Mouse (Mus musculus): Measurements from ENCODE around the gene Unc13c. TPM values are rescaled to one million over a fixed set of nuclear protein-coding genes. Genes with fewer than 3 reads are reported as not detected.
A peak's percentile ranks its signal among the peaks of the same experiment; 100 is the strongest.

Gene Unc13c
- polyA plus RNA-seq, 1 experiment from 2014 or later: 3.3 TPM

DNA sequence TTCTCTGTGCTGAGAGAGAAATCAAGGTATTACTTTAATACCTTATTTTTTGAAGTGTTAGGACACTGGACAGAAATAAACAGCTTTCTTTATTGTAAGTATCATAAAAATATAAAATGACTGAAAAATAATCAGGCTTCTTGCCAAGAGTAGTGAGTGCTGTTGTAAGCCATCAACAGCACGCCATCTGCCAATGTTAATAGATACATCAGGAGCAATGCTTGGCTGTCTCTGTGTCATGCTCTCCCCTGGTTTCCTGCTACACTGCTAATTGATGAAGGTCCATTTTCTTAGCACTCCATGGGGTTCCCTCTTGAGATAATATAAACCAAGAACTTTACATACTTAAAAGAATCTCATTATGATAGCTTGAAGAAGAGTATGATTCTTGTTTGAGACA lies 217.4 kb downstream of the Unc13c start:
- no peak for ATAC-seq (ENCODE audit: insufficient number of reproducible peaks, insufficient read depth, low FRiP score, low read depth)
- H3K36me3 ChIP-seq (ENCODE audit: control insufficient read depth, insufficient read depth, low read length): no peaks in the 10 kb centered on the region
- 0 out of 4 replicates have a peak overlapping the region, but pooled peaks of 1 of the 2 experiments have one; percentile 2 for H3K27ac ChIP-seq (replicated peaks in 1 of 2; ENCODE audit: control insufficient read depth in 1 of 2, insufficient read depth in 1 of 2, low read depth in 2 of 2, low read length in 2 of 2)
- no peak overlapping the region for H3K4me2 ChIP-seq (ENCODE audit: low read length)
- no peaks in the 10 kb centered on the region for H3K27me3 ChIP-seq (ENCODE audit: control insufficient read depth, insufficient read depth, low read length)
- no peak overlapping the region for H3K4me3 ChIP-seq (ENCODE audit: control insufficient read depth in 1 of 2, insufficient read depth in 1 of 2, low read depth in 1 of 2, low read length in 2 of 2)
- peaks cover 3 to 20% of the 10 kb centered on the region in 2 experiments for H3K4me1 ChIP-seq (ENCODE audit: control insufficient read depth in 2 of 2, insufficient read depth in 2 of 2, low read length in 2 of 2)
- H3K9me3 ChIP-seq (ENCODE audit: control insufficient read depth, low read length): no peaks in the 10 kb centered on the region
- 54% methylated on average over 1 of the region's 1 CpGs for WGBS
- H3K9ac ChIP-seq (ENCODE audit: low read length): no peak overlapping the region

GRCm38 (mm10) chr9:73734446-73734845 lies 234.3 kb downstream of the Unc13c start:
- H3K27me3 ChIP-seq (ENCODE audit: control insufficient read depth, insufficient read depth, low read length): no peaks in the 10 kb centered on the region
- H3K4me2 ChIP-seq (ENCODE audit: low read length): no peak overlapping the region
- 86% methylated on average over 7 of the region's 7 CpGs for WGBS
- no peak for ATAC-seq (ENCODE audit: insufficient number of reproducible peaks, insufficient read depth, low FRiP score, low read depth)
- no peak overlapping the region for H3K9ac ChIP-seq (ENCODE audit: low read length)
- 0 out of 2 replicates have a peak, but pooled peaks cover 3% of the 10 kb centered on the region for H3K36me3 ChIP-seq (ENCODE audit: control insufficient read depth, insufficient read depth, low read length)
- no peak overlapping the region for H3K27ac ChIP-seq (replicated peaks in 1 of 2; ENCODE audit: control insufficient read depth in 1 of 2, insufficient read depth in 1 of 2, low read depth in 2 of 2, low read length in 2 of 2)
- no peaks in the 10 kb centered on the region for H3K9me3 ChIP-seq (ENCODE audit: control insufficient read depth, low read length)
- H3K4me1 ChIP-seq (ENCODE audit: control insufficient read depth in 2 of 2, insufficient read depth in 2 of 2, low read length in 2 of 2): no peaks in the 10 kb centered on the region
- no peak overlapping the region for H3K4me3 ChIP-seq (ENCODE audit: control insufficient read depth in 1 of 2, insufficient read depth in 1 of 2, low read depth in 1 of 2, low read length in 2 of 2)

DNA sequence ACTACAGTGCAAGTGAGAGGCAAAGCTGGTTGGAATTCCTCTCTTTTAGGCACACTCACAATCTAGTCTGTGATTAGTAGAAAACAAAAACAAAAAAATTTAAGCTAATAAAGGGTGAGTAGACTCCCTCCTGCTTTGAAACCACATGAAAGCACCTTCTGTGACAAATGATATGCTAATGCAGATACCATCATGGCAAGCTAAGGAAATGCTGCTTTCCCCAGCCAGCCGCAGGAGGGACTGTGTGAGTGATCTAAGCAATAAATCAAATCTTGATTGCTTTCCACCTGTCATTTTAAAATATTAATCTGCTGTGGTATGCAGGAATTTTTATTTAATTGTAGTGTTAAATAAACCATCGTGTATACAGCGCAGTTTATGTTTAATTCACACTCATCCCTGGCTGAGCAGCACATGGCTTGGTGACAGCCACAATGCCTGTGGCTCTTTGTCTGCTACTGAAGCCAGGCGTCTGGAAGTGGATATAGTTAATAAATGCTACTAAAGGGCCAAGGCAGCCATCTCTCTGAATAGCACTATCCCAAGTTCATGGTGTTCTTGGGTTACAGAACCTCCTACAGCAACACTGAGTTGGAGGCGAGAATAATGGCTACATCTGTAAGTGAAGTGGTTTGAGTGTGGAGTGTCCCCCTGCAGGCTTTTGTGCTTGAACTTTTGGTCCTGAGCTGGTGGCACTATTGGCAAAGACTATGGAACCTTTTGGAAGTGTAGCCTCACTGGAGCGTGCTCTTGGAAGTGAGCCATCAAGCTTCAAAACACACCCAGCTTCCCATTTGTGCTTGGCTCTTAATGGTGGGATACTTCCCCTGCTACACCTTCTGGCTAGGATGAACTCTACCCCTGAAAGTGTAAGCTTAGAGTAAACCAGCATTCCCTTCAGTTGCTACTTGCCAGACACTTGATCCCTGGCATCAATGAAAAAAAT lies 242.8 kb downstream of the Unc13c start:
- WGBS: 70% methylated on average over 6 of the region's 6 CpGs
- H3K36me3 ChIP-seq (ENCODE audit: control insufficient read depth, insufficient read depth, low read length): no peaks in the 10 kb centered on the region
- no peak for ATAC-seq (ENCODE audit: insufficient number of reproducible peaks, insufficient read depth, low FRiP score, low read depth)
- H3K4me3 ChIP-seq (ENCODE audit: control insufficient read depth in 1 of 2, insufficient read depth in 1 of 2, low read depth in 1 of 2, low read length in 2 of 2): no peak overlapping the region
- no peaks in the 10 kb centered on the region; a peak in 1 of 4 replicates for H3K4me1 ChIP-seq (ENCODE audit: control insufficient read depth in 2 of 2, insufficient read depth in 2 of 2, low read length in 2 of 2)
- no peaks in the 10 kb centered on the region for H3K9me3 ChIP-seq (ENCODE audit: control insufficient read depth, low read length)
- no peaks in the 10 kb centered on the region for H3K27me3 ChIP-seq (ENCODE audit: control insufficient read depth, insufficient read depth, low read length)
- no peak overlapping the region for H3K9ac ChIP-seq (ENCODE audit: low read length)
- no peak overlapping the region for H3K4me2 ChIP-seq (ENCODE audit: low read length)
- H3K27ac ChIP-seq (replicated peaks in 1 of 2; ENCODE audit: control insufficient read depth in 1 of 2, insufficient read depth in 1 of 2, low read depth in 2 of 2, low read length in 2 of 2): no peak overlapping the region

DNA sequence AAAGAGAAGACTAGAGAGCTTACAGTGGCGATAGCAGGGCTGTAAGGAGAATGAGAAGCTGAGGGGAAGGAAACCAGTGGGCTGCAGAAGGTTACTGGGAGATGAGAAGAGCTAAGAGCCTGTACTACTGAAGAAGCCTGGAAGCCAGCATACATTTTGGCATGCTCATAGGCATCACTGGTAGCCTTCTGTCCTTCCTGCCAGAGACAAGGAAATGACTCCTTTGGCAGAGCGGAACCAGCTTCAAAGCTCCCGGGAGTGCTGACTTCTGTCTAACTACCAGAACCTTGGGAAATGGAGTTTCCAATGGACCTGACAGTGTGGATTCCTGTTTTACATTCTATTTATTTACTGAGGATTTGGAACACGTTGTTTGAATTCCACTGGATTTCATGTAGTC lies 244.0 kb downstream of the Unc13c start:
- Histone ChIP-seq H3K9me3 (ENCODE audit: control insufficient read depth, low read length) (no peaks in the 10 kb centered on the region), H3K27me3 (ENCODE audit: control insufficient read depth, insufficient read depth, low read length) (no peaks in the 10 kb centered on the region), H3K4me3 (ENCODE audit: control insufficient read depth in 1 of 2, insufficient read depth in 1 of 2, low read depth in 1 of 2, low read length in 2 of 2) (no peak overlapping the region), H3K9ac (ENCODE audit: low read length) (no peak overlapping the region), H3K27ac (replicated peaks in 1 of 2; ENCODE audit: control insufficient read depth in 1 of 2, insufficient read depth in 1 of 2, low read depth in 2 of 2, low read length in 2 of 2) (no peak overlapping the region), H3K36me3 (ENCODE audit: control insufficient read depth, insufficient read depth, low read length) (no peaks in the 10 kb centered on the region), H3K4me1 (ENCODE audit: control insufficient read depth in 2 of 2, insufficient read depth in 2 of 2, low read length in 2 of 2) (no peaks in the 10 kb centered on the region; a peak in 1 of 4 replicates), H3K4me2 (ENCODE audit: low read length) (no peak overlapping the region)
- ATAC-seq (ENCODE audit: insufficient number of reproducible peaks, insufficient read depth, low FRiP score, low read depth): no peak
- WGBS: 82% methylated on average over 4 of the region's 4 CpGs

DNA sequence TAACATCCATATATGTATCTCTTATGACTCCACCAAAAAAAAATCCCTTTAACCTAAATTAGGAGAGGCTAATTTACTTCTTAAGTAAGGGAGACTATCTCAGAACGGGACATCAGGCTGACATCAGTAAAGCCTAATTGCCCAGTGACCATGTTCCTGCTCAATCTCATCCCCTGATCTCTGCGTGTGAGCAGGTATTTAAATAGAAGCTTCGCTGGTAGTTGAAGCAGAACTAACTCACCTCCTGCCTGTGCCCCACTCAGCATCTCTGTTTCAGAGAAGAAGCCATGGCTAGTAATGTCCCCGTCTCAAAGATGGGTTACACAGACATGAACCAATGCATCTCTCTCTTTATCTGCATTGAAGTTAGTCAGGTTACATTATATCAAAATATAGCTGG lies 255.3 kb downstream of the Unc13c start:
- ATAC-seq (ENCODE audit: insufficient number of reproducible peaks, insufficient read depth, low FRiP score, low read depth): no peak
- Histone ChIP-seq H3K9ac (ENCODE audit: low read length) (no peak overlapping the region), H3K36me3 (ENCODE audit: control insufficient read depth, insufficient read depth, low read length) (no peaks in the 10 kb centered on the region), H3K4me2 (ENCODE audit: low read length) (no peak overlapping the region), H3K4me3 (ENCODE audit: control insufficient read depth in 1 of 2, insufficient read depth in 1 of 2, low read depth in 1 of 2, low read length in 2 of 2) (no peak overlapping the region), H3K27me3 (ENCODE audit: control insufficient read depth, insufficient read depth, low read length) (no peaks in the 10 kb centered on the region), H3K27ac (replicated peaks in 1 of 2; ENCODE audit: control insufficient read depth in 1 of 2, insufficient read depth in 1 of 2, low read depth in 2 of 2, low read length in 2 of 2) (no peak overlapping the region), H3K4me1 (ENCODE audit: control insufficient read depth in 2 of 2, insufficient read depth in 2 of 2, low read length in 2 of 2) (no peaks in the 10 kb centered on the region), H3K9me3 (ENCODE audit: control insufficient read depth, low read length) (no peaks in the 10 kb centered on the region)
- WGBS: 43% methylated on average over 4 of the region's 4 CpGs

GRCm38 (mm10) chr9:73697103-73697502 lies 271.7 kb downstream of the Unc13c start:
- Histone ChIP-seq H3K4me1 (ENCODE audit: control insufficient read depth in 2 of 2, insufficient read depth in 2 of 2, low read length in 2 of 2) (no peaks in the 10 kb centered on the region), H3K4me3 (ENCODE audit: control insufficient read depth in 1 of 2, insufficient read depth in 1 of 2, low read depth in 1 of 2, low read length in 2 of 2) (no peak overlapping the region), H3K4me2 (ENCODE audit: low read length) (no peak overlapping the region), H3K27ac (replicated peaks in 1 of 2; ENCODE audit: control insufficient read depth in 1 of 2, insufficient read depth in 1 of 2, low read depth in 2 of 2, low read length in 2 of 2) (no peak overlapping the region), H3K9me3 (ENCODE audit: control insufficient read depth, low read length) (no peaks in the 10 kb centered on the region), H3K9ac (ENCODE audit: low read length) (no peak overlapping the region), H3K36me3 (ENCODE audit: control insufficient read depth, insufficient read depth, low read length) (no peaks in the 10 kb centered on the region), H3K27me3 (ENCODE audit: control insufficient read depth, insufficient read depth, low read length) (no peaks in the 10 kb centered on the region)
- 68% methylated on average over 2 of the region's 2 CpGs for WGBS
- no peak for ATAC-seq (ENCODE audit: insufficient number of reproducible peaks, insufficient read depth, low FRiP score, low read depth)

- Histone ChIP-seq H3K4me1 (ENCODE audit: control insufficient read depth in 2 of 2, insufficient read depth in 2 of 2, low read length in 2 of 2) (peaks cover 0 to 11% of the 10 kb centered on the region in 2 experiments; a peak in 3 of 4 replicates), H3K27me3 (ENCODE audit: control insufficient read depth, insufficient read depth, low read length) (no peaks in the 10 kb centered on the region), H3K4me2 (ENCODE audit: low read length) (no peak overlapping the region), H3K36me3 (ENCODE audit: control insufficient read depth, insufficient read depth, low read length) (no peaks in the 10 kb centered on the region), H3K4me3 (ENCODE audit: control insufficient read depth in 1 of 2, insufficient read depth in 1 of 2, low read depth in 1 of 2, low read length in 2 of 2) (no peak overlapping the region), H3K9ac (ENCODE audit: low read length) (no peak overlapping the region), H3K27ac (replicated peaks in 1 of 2; ENCODE audit: control insufficient read depth in 1 of 2, insufficient read depth in 1 of 2, low read depth in 2 of 2, low read length in 2 of 2) (no peak overlapping the region), H3K9me3 (ENCODE audit: control insufficient read depth, low read length) (no peaks in the 10 kb centered on the region)
- ATAC-seq (ENCODE audit: insufficient number of reproducible peaks, insufficient read depth, low FRiP score, low read depth): no peak
- 85% methylated on average over 2 of the region's 2 CpGs for WGBS
Observed at GRCm38 (mm10) chr9:73681580-73681979, 287.2 kb downstream of the Unc13c start.
